ENCODE assay signal across 12 mouse cellular contexts in the genomic region with DNA sequence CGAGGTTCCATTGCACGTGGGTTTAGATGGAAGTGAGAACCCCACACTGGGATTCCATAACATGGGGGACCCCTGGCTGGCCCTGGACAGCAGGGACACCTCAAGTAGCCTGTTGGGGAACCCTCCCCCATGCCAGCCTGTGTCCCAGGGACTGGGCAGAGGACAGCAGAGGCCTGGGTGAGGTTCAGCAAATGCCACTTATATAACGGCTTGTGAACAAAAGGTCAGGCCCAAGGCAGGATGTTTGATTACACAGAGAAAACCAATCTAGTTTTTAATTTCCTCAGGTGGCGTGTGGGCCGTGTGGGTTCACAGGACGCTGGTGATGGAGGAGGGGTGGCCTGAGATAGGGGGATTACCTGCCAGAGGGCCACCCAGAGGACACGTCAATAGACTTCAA.
"Had no signal": no experiment of that assay in that cellular context is flagged by ENCODE, and none has a peak within 500 bp of the region (broad histone marks: within the 10 kb centered on the region; RNA-seq: fewer than 3 reads in every experiment).

No protein-coding gene starts in this region.

- DNase-seq: retina, postnatal 1 day; right cerebral cortex, adult 18-20 months; right cerebral cortex, postnatal 14 days; right cerebral cortex, postnatal 25 days; right cerebral cortex, postnatal 4 days; spleen, adult 18-20 months; thymus, adult 18-20 months; thymus, adult 2 months; thymus, postnatal 14 days; thymus, postnatal 25 days; thymus, postnatal 36 days; thymus, postnatal 4 days had no signal
